Mouse (Mus musculus) heart, embryonic 11.5 days (tissue): Measurements from ENCODE around the gene Hspa1a. TPM values are rescaled to one million over a fixed set of nuclear protein-coding genes. Genes with fewer than 3 reads are reported as not detected.
"Not testable (repeated sequence)": the region's sequence is repeated elsewhere in the genome, so short reads cannot be mapped to it uniquely, and the experiment has no call there.

Experiments used
- ATAC-seq: fragments of 200-750 bp; cut with Nextera tagmentation; replicated peaks from 2 replicates; pipeline ENCODE4 v1.8.0; 2017; ENCODE audit warnings: moderate library complexity; ENCODE audit not compliant: insufficient number of reproducible peaks, low FRiP score, low TSS enrichment
- H3K27ac ChIP-seq: fragments of 300-500 bp; sonication (generic); 2 replicates; pipeline ENCODE4 v1.5.1; 2014; ENCODE audit warnings: mild to moderate bottlenecking, low read depth, low read length
- H3K27me3 ChIP-seq: fragments of 300-500 bp; sonication (generic); 2 replicates; pipeline ENCODE4 v1.6.1; 2014; ENCODE audit warnings: mild to moderate bottlenecking, low read length, mixed read lengths; ENCODE audit not compliant: control insufficient read depth, insufficient read depth
- H3K36me3 ChIP-seq: fragments of 300-500 bp; sonication (generic); 2 replicates; pipeline ENCODE4 v1.6.1; 2014; ENCODE audit warnings: mild to moderate bottlenecking, low read length, moderate library complexity, mixed read lengths; ENCODE audit not compliant: control insufficient read depth, insufficient read depth
- H3K4me1 ChIP-seq: fragments of 300-500 bp; sonication (generic); 2 replicates; pipeline ENCODE4 v1.6.1; 2014; ENCODE audit warnings: low read length; ENCODE audit not compliant: control insufficient read depth, insufficient read depth
- H3K4me2 ChIP-seq: fragments of 300-500 bp; sonication (generic); 2 replicates; pipeline ENCODE4 v1.6.1; 2014; ENCODE audit warnings: mild to moderate bottlenecking, moderate library complexity
- H3K4me3 ChIP-seq: fragments of 300-500 bp; sonication (generic); 2 replicates; pipeline ENCODE4 v1.5.1; 2014; ENCODE audit warnings: low read depth, low read length
- H3K9ac ChIP-seq: fragments of 300-500 bp; sonication (generic); 2 replicates; pipeline ENCODE4 v1.6.1; 2014; ENCODE audit warnings: mild to moderate bottlenecking, low read depth, low read length, moderate library complexity
- H3K9me3 ChIP-seq: fragments of 300-500 bp; sonication (generic); replicated peaks from 2 replicates; pipeline ENCODE4 v1.6.1; 2016; ENCODE audit warnings: low read length; ENCODE audit not compliant: control insufficient read depth
- WGBS: fragments of 180-500 bp; shearing (Covaris S2); extraction: QIAGEN DNeasy Blood & Tissue Kit; methylation state at CpG from one replicate; pipeline ENCODE4 v1.1.7; 2014; ENCODE audit not compliant: insufficient replicate concordance; 5-methylcytosine and 5-hydroxymethylcytosine counted together
- polyA plus RNA-seq: library from polyadenylated mRNA; unstranded; fragments of >200 nt; fragmentation: Nextera tagmentation; extraction: Ambion mirVana; gene quantifications from 2 replicates; pipeline ENCODE4 v1.2.1, GENCODE M21; 2014

Gene Hspa1a
- polyA plus RNA-seq, 1 experiment from 2014 or later: 1.9 TPM

- not testable (repeated sequence) for H3K9me3 ChIP-seq, H3K9ac ChIP-seq, H3K4me3 ChIP-seq, ATAC-seq, H3K4me2 ChIP-seq, H3K27me3 ChIP-seq
- WGBS: 58% methylated on average over 9 of the region's 9 CpGs
- Histone ChIP-seq H3K36me3 (peaks cover 19% of the 10 kb centered on the region), H3K4me1 (peaks cover 10% of the 10 kb centered on the region), H3K27ac (peak overlapping the region; percentile 29; the same call in 1 of the 2 replicates)
Measured at GRCm38 (mm10) chr17:34948721-34949552, 23.0 kb downstream of the Hspa1a start.

DNA sequence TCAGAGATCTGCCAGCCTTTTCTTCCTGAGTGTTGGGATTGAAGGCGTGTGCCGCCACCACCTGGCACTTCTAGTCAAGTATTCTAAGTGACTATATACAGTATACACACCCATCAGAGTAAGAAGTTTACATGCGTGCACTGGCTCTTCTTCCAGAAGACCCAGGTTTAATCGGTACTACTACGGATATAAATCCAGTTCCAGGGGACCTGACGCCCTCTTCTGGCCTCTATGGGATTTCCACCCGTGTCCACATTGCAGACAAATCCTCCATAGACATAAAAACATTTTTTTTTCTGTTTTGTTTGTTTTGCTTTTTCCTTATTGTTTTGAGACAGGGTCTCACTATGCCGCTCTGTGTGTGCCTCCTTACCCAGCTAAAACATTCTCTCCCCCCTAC, 24.4 kb downstream of the Hspa1a start:
- no peak for ATAC-seq
- WGBS: 30% methylated on average over 8 of the region's 8 CpGs
- H3K9me3 ChIP-seq: no peaks in the 10 kb centered on the region
- no peak overlapping the region for H3K4me3 ChIP-seq
- no peaks in the 10 kb centered on the region for H3K27me3 ChIP-seq
- no peak overlapping the region for H3K27ac ChIP-seq
- H3K4me2 ChIP-seq: no peak overlapping the region
- peaks cover 19% of the 10 kb centered on the region for H3K36me3 ChIP-seq
- H3K9ac ChIP-seq: no peak overlapping the region
- peaks cover 10% of the 10 kb centered on the region for H3K4me1 ChIP-seq

DNA sequence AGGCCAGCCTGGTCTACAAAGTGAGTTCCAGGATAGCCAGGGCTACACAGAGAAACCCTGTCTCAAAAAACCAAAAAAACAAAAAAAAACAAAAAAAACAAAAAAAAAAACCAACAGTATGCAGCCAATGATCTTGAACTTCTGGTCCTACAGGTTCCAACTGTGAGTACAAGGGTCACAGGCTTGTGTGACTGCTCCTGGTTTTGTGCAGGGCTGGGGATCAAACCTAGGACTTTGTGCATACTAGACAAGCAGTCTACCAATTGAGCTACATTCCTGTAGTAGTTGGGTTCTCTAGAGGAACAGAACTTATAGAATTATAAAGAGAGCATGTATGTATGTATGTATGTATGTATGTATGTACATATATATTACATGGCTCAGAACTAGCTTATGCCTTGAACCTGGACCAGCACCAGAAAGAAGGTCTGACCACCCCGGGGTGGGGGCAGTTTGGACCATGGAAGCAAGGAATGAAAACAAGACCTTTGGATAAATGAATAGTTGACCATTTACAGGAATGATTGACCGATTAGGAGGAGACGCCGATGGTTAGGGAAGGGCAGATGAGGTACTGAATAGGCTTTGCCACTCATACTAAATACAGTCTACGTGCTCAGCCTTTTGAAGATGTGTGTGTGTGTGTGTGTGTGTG, 25.3 kb downstream of the Hspa1a start:
- 87% methylated on average over 5 of the region's 5 CpGs for WGBS
- no peaks in the 10 kb centered on the region for H3K27me3 ChIP-seq
- no peak overlapping the region for H3K4me3 ChIP-seq
- H3K4me2 ChIP-seq: no peak overlapping the region
- ATAC-seq: no peak
- H3K27ac ChIP-seq: no peak overlapping the region
- peaks cover 19% of the 10 kb centered on the region for H3K36me3 ChIP-seq
- H3K4me1 ChIP-seq: peaks cover 10% of the 10 kb centered on the region
- H3K9ac ChIP-seq: no peak overlapping the region
- no peaks in the 10 kb centered on the region for H3K9me3 ChIP-seq

DNA sequence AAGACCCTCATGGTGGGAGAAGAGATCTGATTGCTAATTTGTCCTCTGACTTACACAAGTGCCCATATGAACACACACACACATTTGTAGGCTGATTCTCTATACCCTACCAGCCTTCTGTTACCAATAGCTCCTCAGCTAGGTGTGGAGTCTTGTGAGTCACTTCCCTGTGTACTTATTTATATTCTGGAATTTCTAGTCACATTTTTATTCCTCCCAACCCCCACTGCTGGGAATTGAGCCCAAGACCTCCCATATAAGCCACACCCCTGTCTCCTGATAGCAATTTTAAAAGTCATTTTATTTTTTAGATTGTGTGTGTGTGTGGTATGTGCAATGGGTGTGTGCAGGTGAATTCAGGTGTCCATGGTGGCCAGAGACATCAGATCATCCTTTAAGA, 27.6 kb downstream of the Hspa1a start:
- H3K4me2 ChIP-seq: no peak overlapping the region
- no peaks in the 10 kb centered on the region for H3K9me3 ChIP-seq
- no peaks in the 10 kb centered on the region for H3K36me3 ChIP-seq
- ATAC-seq: no peak
- no peaks in the 10 kb centered on the region for H3K4me1 ChIP-seq
- no peak overlapping the region for H3K27ac ChIP-seq
- no peaks in the 10 kb centered on the region for H3K27me3 ChIP-seq
- no peak overlapping the region for H3K9ac ChIP-seq
- H3K4me3 ChIP-seq: no peak overlapping the region

DNA sequence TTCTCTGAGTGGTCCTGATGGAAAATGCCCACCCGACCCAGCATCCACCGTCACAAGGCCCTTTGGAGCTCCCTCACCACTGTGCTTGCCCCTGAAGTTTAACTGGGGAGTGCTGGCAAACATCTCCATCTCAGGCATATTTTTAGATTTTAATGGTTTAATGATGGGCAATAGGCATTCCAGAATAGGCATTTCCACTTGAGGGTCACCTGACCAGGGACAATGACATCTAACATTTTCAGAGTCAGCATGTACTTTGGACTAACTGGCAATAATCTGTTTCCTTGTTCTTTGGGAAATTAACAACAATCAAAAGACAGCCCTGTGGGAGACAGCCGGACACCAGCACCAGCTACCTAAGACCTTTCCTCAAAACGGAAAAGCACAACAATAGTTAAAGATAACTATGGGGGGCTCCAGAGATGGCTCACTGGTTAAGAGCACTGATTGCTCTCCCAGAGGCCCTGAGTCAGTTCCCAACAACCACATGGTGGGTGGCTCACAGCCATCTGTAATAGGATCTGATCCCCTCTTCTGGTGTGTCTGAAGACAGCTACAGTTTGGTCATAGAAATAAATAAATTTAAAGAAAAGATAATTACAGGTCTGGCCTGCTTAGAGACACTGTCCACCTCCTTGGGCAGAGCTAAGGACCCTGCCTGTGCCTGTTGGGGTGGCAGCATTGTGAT, 28.7 kb downstream of the Hspa1a start:
- no peak for ATAC-seq

DNA sequence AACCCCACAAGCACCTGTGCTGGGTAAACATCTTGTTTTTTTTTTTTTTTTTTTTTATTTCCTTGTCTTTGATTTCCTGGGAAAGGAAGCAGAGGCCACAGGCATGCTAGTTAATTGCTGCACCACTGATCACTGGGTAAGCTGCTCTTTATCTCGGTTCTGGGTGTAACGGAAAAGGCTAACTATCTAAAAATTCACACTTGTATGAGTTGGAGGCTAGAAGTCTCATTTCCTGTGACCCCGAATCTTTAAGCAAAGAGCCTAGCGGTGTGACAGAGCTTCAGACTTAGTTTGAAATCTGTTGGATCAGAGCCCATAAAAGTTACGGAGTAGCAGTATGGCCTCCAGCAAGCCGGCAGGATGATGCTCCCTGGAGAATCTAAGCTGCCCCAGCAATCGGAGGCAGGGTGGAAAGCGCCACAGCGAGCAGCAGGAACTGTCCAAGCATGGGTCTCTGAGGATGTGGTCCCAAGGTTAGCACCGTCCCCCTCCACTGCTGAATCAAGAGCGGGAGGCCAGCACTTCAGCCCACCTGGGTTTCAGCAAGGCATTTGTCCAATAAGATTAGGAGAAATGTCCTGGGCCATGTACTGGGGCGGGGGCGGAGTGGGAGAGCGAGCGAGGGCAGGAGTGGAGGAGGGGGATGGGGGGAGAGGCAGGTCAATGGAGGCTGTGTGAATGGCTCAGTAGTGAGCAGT, 30.5 kb downstream of the Hspa1a start:
- no peaks in the 10 kb centered on the region for H3K27me3 ChIP-seq
- H3K36me3 ChIP-seq: no peaks in the 10 kb centered on the region
- H3K27ac ChIP-seq: peak overlapping the region; percentile 66
- ATAC-seq: no peak; the same call in 1 of the 2 replicates
- H3K9me3 ChIP-seq: no peaks in the 10 kb centered on the region
- peak overlapping the region; percentile 36 for H3K4me3 ChIP-seq
- 7% methylated on average over 15 of the region's 15 CpGs for WGBS
- peak overlapping the region; percentile 68 for H3K4me2 ChIP-seq
- H3K9ac ChIP-seq: peak overlapping the region; percentile 67
- H3K4me1 ChIP-seq: no peaks in the 10 kb centered on the region

More for the DNA sequence above, 28.7 kb downstream of the Hspa1a start:
- Histone ChIP-seq H3K9ac (no peak overlapping the region), H3K9me3 (no peaks in the 10 kb centered on the region), H3K27ac (no peak overlapping the region), H3K4me3 (no peak overlapping the region), H3K27me3 (no peaks in the 10 kb centered on the region), H3K36me3 (no peaks in the 10 kb centered on the region), H3K4me2 (no peak overlapping the region), H3K4me1 (no peaks in the 10 kb centered on the region)
- WGBS: 73% methylated on average over 4 of the region's 4 CpGs

- WGBS: 83% methylated on average over 6 of the region's 6 CpGs
Measured at GRCm38 (mm10) chr17:34937960-34938505, 33.9 kb downstream of the Hspa1a start.

DNA sequence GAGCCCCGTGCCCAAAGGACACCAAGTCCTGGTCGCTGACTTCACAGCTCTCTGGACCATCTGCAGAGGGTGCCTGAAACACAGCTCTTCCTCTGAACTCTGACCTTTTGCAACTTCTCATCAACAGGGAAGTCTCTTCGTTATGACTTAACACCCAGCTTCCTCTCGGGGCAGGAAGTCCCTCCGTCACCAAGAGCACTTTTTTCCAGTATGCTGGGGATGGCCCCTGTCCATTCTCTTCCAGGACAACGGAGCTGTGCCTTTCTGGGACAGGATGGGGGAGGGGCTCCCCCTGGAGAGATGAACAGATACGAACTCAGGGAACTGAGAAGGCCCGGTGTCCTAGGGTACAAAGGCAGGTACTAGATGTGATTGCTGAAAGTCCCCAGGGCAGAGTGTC, 37.1 kb downstream of the Hspa1a start:
- Histone ChIP-seq H3K27ac (no peak overlapping the region), H3K4me2 (peak overlapping the region; percentile 8; the same call in 1 of the 2 replicates), H3K4me1 (peaks cover 4% of the 10 kb centered on the region; the same call in 1 of the 2 replicates), H3K9me3 (no peaks in the 10 kb centered on the region), H3K9ac (peak overlapping the region; percentile 16; the same call in 1 of the 2 replicates), H3K4me3 (no peak overlapping the region), H3K36me3 (0 out of 2 replicates have a peak, but pooled peaks cover 4% of the 10 kb centered on the region), H3K27me3 (no peaks in the 10 kb centered on the region)
- no peak for ATAC-seq
- 43% methylated on average over 8 of the region's 8 CpGs for WGBS

More at GRCm38 (mm10) chr17:34937960-34938505, 33.9 kb downstream of the Hspa1a start:
- Histone ChIP-seq H3K4me1 (no peaks in the 10 kb centered on the region), H3K27me3 (no peaks in the 10 kb centered on the region), H3K4me2 (no peak overlapping the region), H3K27ac (no peak overlapping the region), H3K9ac (no peak overlapping the region), H3K4me3 (no peak overlapping the region), H3K9me3 (no peaks in the 10 kb centered on the region), H3K36me3 (0 out of 2 replicates have a peak, but pooled peaks cover 2% of the 10 kb centered on the region)
- no peak for ATAC-seq
